Mouse (Mus musculus) cerebellum, postnatal 14 days (tissue): ENCODE data around the gene Flii.
A peak's percentile ranks its signal among the peaks of the same experiment; 100 is the strongest.

Source experiments
- DNase-seq, 2 experiments: peaks; one replicate each; pipeline ENCODE4 v3.0.0; 2021; ENCODE audit warnings: mixed read lengths in 2 of 2

Gene Flii

DNA sequence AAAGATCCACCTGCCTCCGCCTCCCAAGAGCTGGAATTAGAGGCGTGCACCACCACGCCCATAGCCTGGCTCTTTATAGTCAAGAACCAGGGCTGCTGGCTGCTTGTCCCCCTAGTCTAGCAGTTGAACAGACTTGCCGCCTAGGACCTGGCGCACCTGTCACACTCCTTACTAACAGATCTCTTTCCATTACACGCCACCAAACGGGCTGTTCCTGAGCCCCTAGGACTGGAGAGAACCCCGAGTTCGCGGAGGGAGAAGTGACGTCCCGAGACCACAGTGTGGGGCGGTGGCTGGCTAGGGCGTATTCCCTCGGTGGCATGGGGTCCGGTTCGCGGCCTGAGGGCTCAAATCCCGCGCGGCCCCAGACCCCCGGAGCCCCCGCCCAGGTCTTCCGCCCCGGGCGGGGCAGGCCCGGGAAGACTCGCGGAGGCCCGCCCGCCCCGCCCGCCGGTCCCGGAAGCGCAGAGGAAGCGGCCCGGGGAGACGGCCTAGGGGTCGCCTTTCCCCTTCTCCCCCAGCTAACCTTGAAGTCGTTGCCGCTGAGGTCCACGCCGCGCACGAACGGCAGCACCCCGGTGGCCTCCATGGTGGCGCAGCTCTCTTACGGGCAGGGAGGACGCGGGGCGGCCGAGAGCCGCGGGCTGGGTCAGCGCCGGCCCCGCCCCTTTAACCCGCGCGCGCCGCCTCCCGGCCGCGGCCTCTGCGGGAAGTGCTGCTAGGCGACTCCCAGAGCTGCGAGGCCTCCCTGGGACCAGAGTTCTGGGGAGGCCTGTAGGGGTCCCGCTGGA, at the start of gene Flii:
TSS of gene Flii (minus strand) at position 663 of the 791 bp plus-strand sequence.
- DNase-seq: peak; percentile 84 to 86

DNA sequence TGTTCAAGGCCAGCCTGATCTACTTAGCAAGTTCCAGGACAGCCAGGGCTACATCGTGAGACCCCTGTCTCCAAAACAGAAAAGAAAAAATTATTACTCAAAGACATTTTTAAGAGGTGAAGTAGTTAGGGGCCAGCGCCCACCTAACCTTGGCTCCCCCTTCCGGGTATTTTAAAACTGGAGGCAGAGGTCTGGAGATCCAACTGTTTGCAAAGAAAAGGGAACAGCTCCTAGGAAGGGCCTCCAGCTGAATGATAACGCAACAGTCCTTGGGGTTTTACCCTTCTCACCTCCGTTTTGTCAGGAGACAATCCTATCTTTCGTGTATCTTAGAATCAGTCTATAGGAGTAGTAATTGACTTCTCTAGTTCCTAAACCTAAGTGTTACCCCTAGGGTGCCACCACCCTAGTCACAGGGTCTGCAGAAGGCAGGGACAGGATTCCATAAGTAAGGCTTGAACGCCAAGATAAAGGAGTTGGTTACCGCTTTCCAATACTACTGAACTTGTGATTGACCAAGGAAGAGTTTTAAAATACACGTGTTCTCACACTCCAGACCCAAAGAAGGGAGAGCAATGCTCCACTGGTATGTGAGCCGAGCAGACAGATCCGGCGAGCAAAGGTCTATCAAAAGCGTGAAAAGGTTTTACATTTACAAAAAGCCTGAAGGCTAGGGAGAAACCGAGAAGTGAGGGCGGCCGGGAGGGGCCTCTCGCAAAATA, 49.2 kb upstream of the Flii start:
- DNase-seq: no peak

DNA sequence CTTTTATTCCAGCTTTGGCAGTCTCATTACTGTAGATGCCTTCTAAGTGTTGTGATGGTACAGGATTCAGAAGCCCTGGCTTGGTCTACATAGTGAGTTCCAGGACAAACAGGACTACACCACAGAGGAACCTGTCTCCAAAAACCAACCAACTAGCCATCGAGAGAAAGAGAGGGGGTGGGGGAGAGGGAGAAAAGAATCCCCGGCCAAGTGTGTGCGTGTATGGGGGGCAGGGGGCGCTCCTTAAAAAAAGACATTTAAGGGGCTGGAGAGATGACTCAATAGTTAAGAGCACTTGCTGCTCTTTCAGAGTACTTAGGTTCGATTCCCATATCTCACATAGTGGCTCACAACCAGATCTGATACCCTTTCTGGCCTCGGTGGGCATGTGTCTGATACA, 48.5 kb upstream of the Flii start:
- no peak for DNase-seq

DNA sequence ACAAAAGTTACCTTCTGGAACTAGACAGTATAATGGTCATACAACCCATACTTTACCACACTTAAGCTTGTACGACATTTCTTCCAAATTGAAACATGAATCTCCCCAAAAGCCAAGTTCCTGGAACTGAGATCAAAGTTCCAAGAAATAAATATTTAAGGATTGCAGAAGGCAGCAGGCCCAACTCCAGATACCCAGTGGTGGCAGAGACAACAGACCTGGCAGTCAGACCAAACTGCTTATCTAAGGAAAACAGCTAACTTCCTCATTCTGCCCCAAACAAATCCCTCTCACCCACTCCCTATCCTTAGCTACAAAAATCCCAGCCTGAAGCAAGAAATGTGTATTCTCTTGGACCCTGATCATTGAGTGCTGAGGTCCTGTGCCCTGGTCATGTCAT, 47.8 kb upstream of the Flii start:
- no peak for DNase-seq

DNA sequence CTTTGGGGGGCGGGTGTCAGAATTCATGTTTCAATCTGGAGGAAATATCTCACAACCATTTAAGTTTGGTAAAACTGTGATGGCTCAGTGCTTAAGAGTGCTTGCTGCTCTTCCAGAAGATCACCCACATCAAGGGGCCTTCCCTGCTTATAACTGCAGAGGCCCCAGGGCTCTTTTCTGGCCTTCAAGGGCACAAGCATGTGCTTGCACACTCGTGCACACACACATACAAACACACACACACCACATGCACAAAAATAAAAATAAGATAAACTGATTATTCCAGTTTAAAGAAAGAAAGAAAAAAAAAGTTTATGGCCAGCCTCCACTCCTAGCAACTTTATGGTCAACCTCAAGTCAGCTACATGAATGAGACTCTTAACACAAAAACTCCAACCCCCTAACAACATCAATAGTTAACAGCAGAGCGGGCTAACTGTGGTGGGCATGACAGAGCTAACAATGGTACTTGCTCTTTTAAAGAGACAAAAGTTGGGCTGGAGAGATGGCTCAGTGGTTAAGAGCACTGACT, 47.2 kb upstream of the Flii start:
- no peak for DNase-seq

DNA sequence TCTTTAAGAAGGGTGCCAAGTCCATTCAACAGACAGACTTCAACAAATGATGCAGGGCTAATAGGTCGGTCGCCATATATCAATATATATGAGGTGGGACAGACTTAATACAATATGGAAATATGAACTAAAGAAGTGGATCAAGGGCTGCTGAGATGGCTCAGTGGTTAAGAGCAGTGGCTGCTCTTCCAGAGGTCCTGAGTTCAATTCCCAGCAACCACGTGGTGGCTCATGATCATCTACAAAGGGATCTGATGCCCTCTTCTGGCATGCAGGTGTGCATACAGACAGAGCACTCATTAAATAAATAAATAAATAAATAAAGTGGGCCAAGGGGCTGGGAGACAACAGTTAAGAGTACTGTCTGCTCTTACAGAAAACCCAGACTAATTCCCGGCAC, 45.1 kb upstream of the Flii start:
- no peak for DNase-seq

DNA sequence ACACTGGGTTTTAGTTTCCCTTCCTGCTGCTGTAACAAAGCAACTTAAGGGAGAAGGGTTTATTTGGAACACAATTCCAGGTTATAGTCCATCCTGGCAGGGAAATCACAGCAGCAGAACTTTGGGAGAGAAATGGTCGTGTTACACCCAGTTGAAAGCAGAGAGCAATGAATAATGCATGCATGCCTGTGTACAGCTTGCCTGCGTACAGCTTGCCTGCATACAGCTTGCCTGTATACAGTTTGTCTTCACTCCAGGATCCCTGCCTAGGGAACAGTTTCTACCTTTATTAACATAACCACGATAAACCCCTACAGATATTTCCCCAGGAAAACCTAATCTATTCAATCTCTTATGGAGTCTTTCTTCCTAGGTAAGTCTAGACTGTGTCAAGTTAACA, 43.7 kb upstream of the Flii start:
- DNase-seq: no peak

DNA sequence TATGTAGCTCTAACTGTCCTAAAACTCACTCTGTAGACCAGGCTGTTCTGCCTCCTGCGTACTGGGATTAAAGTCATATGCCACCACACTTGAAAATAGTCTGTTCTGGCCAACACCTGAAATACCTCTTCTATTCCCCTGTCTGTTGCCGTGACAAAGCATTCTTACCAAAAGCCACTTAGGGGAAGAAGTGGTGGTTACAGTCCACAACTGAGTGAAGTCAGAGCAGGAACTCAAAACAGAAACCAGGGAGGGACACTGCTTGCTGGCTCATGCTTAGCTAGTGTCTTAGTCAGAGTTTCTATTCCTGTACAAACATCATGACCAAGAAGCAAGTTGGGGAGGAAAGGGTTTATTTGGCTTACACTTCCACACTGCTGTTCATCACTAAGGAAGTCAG, 42.3 kb upstream of the Flii start:
- no peak for DNase-seq

DNA sequence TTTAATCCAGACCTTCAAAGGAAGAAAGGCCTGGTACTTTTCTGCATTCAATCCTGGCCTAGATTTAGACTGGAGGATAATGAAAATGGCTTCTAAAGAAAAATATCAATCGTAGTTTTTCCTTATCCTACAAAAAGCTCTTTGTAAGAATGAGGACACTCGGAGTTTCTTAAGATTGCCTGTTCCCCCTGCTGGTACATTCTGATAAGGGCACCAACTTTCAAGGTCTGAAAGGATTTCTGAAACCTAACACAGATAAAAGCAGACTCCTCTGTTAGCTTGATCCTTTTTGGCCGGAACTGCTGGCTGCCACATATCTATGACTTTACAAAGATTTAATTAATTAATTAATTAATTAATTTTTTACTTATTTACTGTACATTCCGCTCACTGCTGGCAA, 39.9 kb upstream of the Flii start:
- no peak for DNase-seq

DNA sequence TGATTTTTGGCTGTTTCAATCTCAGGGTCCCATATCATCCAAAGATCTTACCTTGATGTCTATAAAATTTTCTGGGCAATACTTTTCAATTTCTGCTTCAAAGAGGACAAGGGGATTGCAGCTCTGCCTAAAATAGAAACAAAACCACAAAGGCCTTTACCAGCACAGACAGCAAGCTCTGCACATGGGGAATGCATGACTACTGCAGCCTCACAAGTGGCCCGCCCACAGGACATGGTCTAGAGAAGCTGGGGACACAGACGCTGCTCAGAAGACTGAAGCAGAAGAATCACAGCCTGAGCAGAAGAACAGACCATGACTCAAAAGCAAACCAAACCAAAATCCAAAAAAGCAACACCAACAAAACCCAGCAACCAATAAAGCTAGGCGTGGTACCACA, 34.6 kb upstream of the Flii start:
- no peak for DNase-seq

DNA sequence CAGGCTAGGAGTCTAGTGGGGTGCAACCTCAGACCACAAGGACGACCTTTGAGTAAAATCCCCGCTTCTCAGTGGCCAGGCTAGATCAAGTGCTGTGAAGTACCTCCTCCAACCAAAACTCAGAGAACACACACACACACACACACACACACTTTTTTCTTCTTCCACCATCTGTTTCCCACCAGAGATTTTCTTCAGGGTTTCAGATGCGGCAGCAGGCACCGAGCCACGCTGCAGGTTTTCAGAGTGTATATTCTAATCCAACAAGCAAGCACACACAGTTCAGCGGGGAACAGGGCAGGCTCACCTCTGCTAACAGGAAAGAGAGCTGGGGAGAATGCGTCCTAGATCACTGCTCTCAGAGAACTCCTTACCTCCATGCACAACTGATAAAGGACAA, 28.5 kb upstream of the Flii start:
- no peak for DNase-seq

DNA sequence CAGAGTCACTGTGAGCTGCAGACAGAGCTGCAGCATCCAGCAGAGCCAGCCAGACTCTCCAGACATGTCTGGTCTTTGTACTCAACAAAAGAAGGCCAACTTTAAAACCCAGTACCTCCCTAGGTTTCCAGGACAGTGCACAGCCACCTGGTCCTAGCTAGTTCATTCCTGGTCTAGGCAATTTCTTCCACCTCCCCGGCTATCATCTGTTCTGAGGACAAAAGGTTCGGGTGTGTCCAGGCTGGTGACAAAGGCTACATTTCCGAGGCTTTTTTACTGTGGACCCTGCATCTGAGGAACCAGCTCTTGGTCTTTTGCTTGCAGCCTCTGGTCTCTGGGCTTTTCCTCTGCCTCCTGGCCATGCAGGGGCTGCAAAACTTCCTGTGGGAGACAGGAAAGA, 13.3 kb upstream of the Flii start:
- DNase-seq: no peak

DNA sequence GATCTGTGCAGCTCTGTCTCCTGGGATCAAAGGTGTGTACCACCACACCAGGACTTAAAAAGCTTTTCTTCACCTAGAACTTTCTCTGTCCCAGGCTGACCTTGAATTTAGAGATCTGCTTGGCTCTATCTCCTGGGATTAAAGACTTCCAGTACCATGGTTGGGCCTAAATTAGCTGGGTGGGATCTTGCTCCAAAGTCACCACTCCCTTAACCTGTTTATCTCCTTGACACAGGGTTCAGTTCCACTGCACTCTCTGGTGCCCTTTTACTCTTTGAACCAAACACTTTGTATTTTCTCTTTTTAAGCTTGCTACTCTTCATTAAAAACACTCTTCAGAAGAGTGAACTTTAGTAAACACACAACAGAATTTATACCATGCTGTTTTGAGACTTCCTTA, 10.4 kb upstream of the Flii start:
- no peak for DNase-seq

DNA sequence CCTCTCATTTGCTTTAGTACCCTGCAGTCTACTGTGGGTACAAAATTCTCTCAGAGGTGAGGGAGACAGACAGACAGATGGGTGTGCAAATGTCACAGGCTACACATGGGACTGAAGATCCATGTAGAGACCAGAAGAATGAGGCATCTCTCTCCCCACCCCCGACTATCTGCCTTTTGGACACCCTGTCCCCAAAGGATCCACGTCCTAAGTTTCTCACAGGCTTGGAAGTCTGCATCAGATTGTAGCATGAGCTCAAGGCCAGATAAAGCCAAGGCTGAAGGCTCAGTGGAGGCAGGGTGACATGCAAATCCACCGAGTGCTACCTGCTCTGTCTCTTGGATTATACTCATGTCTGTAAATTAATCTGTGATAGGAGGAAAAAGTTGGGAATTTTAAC, 9.4 kb upstream of the Flii start:
- DNase-seq: no peak

DNA sequence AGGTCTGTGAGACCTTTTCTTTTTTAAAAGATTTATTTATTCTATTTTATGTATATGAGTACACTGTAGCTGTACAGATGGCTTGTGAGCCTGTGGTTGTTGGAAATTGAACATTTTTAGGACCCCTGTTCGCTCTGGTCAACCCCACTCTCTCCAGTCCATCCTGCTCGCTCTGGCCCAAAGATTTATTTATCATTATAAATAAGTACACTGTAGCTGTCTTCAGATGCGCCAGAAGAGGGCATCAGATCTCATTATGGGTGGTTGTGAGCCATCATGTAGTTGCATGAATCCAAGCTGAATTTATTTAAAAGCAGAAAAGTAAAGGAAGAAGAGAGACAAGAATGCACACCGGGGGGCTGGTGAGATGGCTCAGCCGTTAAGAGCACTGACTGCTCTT, 8.1 kb upstream of the Flii start:
- DNase-seq: no peak

DNA sequence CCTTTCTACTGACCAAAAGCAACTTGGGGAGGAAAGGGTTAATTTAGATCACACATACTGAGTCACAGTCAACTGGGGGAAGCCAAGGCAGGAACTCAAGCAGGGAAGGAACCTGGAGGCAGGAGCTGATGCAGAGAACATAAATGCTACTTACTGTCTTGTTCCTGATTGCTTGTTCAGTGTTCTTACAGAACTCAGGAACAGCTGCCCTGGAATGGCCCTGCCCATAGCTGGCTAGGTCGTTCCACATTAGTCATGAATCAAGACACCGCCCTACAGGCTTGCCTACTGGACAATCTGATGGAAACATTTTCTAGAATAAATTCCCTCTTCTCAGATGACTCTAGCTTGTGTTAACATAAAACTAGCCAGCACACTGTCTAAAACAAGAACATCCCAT, 7.1 kb upstream of the Flii start:
- DNase-seq: no peak

DNA sequence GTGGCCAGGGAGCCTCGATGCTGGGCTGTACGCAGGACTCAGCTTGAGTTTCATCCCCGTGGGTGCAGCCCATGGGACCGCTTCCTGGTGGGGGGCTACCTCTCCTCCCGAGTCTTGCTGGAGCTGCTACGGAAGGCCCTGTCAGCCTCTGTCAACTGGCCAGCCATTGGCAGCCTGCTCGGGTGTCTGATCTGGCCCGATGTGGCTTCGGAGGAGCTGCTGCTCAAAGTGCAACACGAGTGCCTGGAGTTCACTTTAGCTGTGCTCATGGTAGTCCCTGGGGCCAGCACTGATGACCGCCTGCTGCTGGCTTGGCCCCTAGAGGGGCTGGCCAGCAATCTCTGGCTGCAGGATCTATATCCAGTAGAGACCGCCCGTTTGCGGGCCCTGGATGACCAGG, 4.2 kb upstream of the Flii start:
- DNase-seq: no peak

DNA sequence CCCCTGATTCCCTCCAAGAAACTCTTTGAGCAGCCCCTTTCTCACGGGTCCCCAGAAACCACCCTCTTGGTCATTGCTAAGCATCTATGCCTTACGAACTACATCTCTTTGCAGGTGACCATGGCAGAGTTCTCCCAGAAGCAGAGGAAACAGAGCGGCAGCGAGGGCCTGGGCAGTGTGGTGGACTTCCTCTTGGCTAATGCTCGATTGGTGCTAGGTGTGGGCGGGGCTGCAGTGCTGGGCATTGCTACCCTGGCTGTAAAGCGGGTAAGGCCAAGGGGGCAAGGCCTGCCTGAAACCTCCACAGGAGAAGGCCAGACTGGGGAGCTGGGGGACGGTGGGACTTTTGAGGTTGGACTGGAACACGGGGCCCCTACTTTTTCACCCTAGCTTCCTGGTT, 3.1 kb upstream of the Flii start:
- DNase-seq: no peak

DNA sequence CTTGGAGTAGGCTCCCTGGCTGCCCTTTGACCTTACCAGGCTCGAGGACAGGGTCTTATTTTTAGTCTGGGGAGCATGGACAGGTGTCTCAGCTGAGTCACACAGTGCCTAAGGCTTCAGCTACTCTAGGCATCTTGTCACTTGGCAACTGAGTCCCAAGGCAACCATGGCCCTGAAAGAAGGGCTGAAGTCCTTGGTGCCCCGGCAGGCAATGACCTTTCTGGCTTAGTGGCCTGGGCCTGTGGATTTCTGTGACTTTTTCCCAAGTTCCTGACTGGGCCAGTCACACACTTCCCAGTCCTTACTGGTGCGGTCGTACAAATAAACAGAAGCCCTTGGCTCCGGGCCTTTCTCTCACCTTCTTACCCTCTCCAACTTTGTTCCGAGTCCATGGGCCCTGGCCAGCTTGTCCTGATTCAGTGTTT, 2.2 kb upstream of the Flii start:
- DNase-seq: no peak

DNA sequence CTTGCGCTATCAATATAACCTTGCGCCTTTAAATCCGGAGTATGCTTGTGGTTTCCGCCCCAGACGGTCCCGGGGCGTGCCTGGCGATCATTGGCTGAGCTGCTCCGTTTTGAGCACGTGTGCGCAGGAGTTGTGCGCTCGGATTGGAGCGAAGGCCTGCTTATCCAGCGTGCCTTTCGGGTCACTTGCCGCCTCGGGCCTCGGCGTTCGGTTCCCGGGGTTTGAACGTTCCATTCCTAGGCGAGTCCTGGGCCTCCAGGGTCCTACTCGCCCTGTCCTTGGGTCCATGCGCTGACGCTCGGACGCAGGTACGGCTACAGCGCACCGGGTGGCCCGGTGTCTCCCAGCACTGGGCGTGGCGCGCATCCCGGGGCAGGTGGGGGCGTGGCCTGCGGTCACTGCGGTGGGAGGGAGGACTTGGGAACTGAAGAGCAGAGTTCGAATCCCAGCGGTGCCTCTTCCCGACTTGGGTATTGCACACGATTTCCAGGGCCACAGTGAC, 1.2 kb upstream of the Flii start, which contains the start of gene Mief2:
TSS of gene Mief2 (plus strand) at position 139 of the 502 bp plus-strand sequence.
- DNase-seq: peak; percentile 95

DNA sequence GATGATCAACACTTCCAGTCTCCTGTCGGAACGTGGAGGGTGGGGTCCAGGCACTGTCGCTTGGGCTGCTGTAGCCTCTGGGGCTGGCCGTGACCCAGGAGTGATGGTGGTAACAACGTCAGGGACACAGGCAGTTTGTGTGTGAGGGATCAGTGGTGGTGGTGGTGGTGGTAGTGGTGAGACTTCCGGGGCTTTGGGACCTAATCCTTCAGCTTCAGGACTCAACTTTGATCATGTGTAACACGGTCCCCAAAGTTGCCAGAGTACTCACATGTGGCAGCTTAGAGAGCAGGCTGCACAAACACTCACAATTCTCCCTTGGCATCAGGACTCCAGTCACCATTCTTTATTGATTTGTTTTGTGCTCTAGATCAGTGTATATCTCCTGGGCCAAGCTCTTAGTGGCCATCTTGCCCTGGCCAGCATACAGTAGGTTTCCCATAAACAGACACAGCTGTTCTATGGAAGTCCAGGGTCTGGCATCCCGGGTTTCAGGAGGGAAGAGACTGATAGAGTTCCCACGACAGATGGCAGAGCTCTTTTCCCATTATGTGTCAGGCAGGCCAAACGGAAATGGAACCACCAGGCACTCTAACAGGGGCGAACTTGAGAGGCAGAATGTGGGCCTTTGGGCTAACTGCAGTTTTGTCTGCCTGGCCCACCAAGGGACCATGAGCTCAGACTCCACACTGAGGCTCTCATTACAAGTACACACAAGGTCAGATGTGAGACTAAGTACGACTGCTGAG, 503 bp upstream of the Flii start:
- DNase-seq: peak in 1 of 2 experiments; percentile 41

DNA sequence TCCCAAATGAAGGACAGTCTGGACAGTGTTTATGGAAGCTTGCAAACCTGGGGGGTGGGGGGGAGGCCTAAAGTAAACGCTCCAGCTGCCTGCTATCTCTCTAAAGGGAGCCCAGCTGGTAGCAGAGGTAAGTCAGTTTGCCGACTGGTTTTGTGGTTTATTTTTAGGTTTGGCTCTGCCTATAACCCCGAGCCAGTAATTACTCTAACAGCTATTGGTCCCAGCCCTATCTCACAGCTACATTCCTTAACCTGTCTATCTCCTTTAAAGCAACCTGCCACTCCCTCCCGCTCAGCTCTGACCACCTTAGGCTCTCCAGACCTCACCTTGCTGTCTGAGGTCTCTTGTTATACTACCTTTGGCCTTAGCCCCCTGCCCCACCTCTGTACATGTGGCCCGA, 7.8 kb downstream of the Flii start:
- DNase-seq: no peak

DNA sequence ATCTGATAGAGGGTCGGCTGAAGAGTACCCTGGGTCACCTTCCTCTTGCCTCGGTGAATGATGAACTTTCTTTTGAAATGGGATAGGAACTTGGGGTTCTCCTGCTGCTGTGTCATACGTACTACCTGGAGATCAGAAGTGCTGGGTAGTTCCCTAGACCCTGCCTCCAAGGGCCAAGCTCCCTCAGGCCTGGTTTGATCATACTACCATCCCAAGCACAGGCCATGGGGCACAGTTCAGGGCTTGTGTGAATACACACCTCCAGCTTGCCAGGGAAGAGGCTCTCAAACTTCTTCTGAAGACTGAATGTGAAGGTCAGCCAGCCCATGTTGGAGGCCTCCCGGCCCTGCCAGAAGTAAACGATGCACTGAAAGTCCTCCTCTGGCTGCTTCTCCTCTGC, 11.2 kb downstream of the Flii start:
- DNase-seq: no peak
